Mouse (Mus musculus) central nervous system, embryonic 18 days (tissue): Measurements from ENCODE around the gene Sec24b. TPM values are rescaled to one million over a fixed set of nuclear protein-coding genes. Genes with fewer than 3 reads are reported as not detected.

ENCODE experiments used
- polyA plus RNA-seq: library from polyadenylated mRNA; depleted of rRNA; stranded (reverse); fragments of >200 nt; gene quantifications from 2 replicates; pipeline ENCODE4 v1.2.3, GENCODE M21; 2012; rRNA removed

The Sec24b gene
- 69.4 and 70.8 TPM in 2 replicates for polyA plus RNA-seq

DNA sequence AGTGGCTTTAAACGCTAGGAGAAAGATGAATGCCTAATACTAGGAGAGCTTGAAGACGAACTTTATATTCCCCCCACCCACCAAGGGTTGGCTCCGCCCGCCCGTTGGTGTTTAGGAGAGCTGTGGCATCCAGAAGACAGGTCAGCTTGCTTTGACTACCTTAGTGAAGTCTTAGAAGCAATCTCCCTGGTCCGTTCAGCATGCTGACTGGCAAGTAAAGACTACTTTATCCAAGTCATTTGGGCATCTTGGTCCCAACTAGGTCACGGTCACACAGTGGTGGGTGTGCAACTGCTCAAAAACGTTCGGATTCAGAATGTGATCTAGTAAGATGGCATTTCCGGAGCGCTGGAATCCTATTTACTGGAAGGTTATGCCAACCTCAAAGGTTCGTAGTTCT is at the start of gene Sec24b:
Sec24b (minus strand) TSS at position 273 of the 400 bp plus-strand sequence.

GRCm38 (mm10) chr3:129969432-129970395 is 91.6 kb downstream of the Sec24b start, which contains the start of gene Mcub:
Gene Mcub (minus strand): TSS chr3:129970206.

Other genes with a start within 250 kb of the Sec24b start
- gene Rrh, start 239.0 kb downstream of the Sec24b start, polyA plus RNA-seq: 0.43 and 0.64 TPM in 2 replicates
- gene Gar1, start 230.2 kb downstream of the Sec24b start, polyA plus RNA-seq: 61.4 and 73.9 TPM in 2 replicates
- gene Cfi, start 225.7 kb downstream of the Sec24b start, polyA plus RNA-seq: 0.14 and 0.20 TPM in 2 replicates
- gene Pla2g12a, start 182.9 kb downstream of the Sec24b start, polyA plus RNA-seq: 36.7 and 37.1 TPM in 2 replicates
- 21.7 and 24.4 TPM in 2 replicates for gene Casp6, start 160.1 kb downstream of the Sec24b start, polyA plus RNA-seq
- gene Mcub, start 91.3 kb downstream of the Sec24b start, polyA plus RNA-seq: 4.6 and 4.9 TPM in 2 replicates
- gene Col25a1, start 69.9 kb upstream of the Sec24b start, polyA plus RNA-seq: 12.2 and 12.7 TPM in 2 replicates